Mouse (Mus musculus) erythroblast, embryonic 14.5 days (primary cell): ENCODE results near the gene Susd6.

Experiments used
- GATA1 ChIP-seq: IDR thresholded peaks from 2 replicates; pipeline ENCODE4 v1.6.1; 2012; ENCODE audit warnings: low read length, inconsistent platforms, mixed read lengths
- TAL1 ChIP-seq: IDR thresholded peaks from 3 replicates; pipeline ENCODE4 v1.6.1; 2012; ENCODE audit warnings: low read length, inconsistent platforms, mixed read lengths

DNA sequence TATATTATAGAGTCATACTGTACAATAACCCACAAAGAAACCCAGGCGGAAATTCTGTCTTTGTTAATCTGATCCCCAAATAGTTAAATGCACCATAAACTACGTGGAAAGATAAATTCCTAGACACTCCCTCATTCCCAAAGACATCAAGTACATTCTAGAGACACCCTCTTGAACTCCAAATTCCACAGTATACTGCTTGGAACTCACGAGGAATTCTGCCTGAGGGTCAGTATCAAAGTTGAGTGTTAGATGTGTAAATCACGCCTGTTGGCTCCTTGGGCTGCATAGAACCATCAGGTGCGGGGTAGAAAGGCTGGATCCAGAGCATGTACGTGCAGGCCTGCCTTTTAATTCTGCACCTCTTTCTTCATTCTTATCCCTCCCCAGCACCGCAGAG lies 15.5 kb upstream of the Susd6 start:
- TF ChIP-seq GATA1 = no peak
- no peak for TF ChIP-seq TAL1
